Mouse (Mus musculus): ENCODE measurements around the gene Reps1.

The Reps1 gene

GRCm38 (mm10) chr10:18055696-18056390 is at the start of gene Reps1:
Gene Reps1, plus strand, starts transcription at chr10:18055861.
- peak; percentile 20 to 62 for DNase-seq

- DNase-seq, result no peak
These were observed 48.9 kb upstream of the Reps1 start for GRCm38 (mm10) chr10:18006756-18007155.

- no peak for DNase-seq
These were observed 48.4 kb upstream of the Reps1 start for GRCm38 (mm10) chr10:18007243-18007642.

- DNase-seq, result no peak
These were observed 47.5 kb upstream of the Reps1 start for GRCm38 (mm10) chr10:18008118-18008517.

- no peak for DNase-seq
These were observed 45.9 kb upstream of the Reps1 start for GRCm38 (mm10) chr10:18009744-18010143.

- DNase-seq, result no peak
These were observed 43.9 kb upstream of the Reps1 start for GRCm38 (mm10) chr10:18011761-18012160.

DNA sequence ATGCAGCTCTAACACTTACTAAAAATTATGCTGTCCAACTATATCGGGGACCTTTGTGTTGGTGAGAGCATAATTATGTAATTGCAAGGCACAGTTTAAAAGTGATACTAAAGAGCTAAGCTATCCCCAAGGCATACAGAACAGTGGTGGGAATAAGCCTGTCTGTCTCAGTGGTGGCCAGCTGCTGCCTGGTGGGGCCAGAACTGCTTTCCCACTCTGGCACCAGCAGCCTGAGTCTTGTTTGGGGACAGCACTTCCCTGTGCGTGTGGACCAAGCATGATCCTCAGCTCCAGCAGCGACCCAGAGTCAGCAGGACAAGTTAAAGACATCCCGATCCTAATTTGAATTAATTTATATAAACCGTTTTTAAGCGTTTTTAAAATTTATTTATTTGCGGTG is 35.2 kb upstream of the Reps1 start:
- DNase-seq, result no peak

GRCm38 (mm10) chr10:18020846-18021245 is 34.8 kb upstream of the Reps1 start:
- DNase-seq, result no peak

GRCm38 (mm10) chr10:18021576-18022311 is 33.9 kb upstream of the Reps1 start:
- no peak for DNase-seq

GRCm38 (mm10) chr10:18022312-18022711 is 33.3 kb upstream of the Reps1 start:
- DNase-seq, result peak; percentile 21 to 31

DNA sequence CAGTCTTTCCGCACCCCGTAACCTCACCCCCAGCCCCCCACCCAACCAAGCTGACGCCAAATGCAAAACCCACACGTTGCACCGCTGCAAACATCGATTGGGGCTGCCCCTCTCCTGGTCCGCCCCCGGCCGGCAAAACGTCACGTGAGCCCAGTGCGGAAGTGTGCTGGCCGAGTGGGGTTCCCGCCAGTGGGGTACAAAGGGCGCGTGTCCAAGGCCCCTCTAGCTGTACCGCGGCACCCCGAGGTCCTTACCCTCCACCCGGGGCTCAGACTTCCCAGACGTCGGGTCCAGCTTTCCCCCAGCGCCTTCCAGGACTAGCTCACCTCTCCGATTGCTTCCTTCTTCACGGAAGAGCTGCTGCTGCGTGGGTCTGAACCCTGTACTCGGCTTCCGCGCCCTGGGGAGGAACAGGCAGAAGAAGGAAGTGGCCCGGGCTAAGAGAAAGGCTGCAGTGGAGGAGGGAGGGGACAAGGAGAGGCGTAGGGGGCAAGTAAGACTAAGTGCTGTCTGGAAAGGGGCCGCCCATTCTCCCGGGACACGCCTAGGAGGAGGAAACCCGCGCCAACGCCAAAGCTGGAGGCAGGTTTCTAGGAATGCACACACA is 32.8 kb upstream of the Reps1 start, which contains the start of gene Abracl:
TSS of gene Abracl (minus strand) at position 548 of the 607 bp plus-strand sequence.
- DNase-seq, result peak; percentile 54 to 61

GRCm38 (mm10) chr10:18034408-18034807 is 21.3 kb upstream of the Reps1 start:
- DNase-seq, result no peak

DNA sequence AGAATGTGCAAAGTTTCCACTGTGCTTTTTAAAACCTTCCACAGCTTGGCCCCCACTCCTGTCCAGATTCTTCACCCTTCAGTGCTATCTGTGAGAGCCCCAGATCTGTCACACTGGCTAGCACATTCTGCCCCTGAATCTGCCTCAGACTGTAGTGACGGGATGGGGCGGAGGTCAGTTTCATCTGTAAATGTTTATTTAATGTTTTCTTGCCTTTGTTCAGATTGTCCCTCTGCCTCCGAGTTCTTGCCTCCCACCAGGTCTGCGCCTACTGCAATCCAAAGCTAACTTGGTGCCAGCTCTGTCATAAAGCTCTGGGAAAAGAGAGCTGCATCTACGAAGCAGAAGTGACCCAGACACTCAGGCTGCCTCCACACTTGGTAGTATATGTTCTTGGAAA is 18.8 kb upstream of the Reps1 start:
- DNase-seq, result no peak

- DNase-seq, result no peak
These were observed 9.3 kb upstream of the Reps1 start for GRCm38 (mm10) chr10:18046380-18046779.

- no peak for DNase-seq
These were observed 8.1 kb upstream of the Reps1 start for GRCm38 (mm10) chr10:18047380-18048146.

GRCm38 (mm10) chr10:18055009-18055695 is 509 bp upstream of the Reps1 start:
- DNase-seq, result peak; percentile 84 to 90

DNA sequence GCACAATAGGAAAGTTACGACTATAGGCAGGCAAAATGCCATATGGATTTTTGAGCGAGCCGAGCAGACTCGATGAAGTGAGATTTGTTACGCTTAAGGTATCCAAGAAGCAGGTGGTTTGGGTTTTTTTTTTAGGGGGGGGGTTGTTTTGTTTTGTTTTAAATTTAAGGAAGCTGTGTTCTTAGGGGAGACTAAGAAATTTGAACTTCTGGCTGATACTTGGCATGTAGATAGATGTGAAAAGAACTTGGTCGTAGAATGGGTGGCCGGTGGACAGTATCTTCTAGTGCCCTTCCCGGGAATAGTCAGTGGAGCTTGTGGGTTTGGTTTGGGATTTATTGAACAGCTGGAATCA is 707 bp downstream of the Reps1 start:
- no peak for DNase-seq

GRCm38 (mm10) chr10:18058681-18059338 is 3.1 kb downstream of the Reps1 start:
- DNase-seq, result no peak

- DNase-seq, result no peak
These were observed 4.1 kb downstream of the Reps1 start for GRCm38 (mm10) chr10:18059807-18060206.

DNA sequence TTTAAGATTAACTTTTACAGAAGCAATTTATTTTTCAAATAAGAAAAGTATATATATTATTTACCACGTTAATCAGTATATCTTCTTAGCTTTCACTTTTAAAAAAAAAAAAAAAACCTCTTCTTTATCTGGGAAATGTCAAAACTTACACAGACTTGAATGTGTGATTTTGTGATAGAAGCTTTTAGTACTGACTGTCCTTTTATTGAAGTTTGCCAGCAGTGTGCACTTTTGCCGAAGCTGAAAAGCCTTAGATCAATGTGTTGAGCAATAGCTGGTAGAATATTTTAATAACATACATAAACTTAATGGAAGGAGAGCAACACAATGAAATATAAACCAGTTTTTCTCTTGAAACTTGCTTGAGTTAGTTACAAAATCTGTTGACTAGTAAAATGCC is 5.1 kb downstream of the Reps1 start:
- DNase-seq, result no peak

DNA sequence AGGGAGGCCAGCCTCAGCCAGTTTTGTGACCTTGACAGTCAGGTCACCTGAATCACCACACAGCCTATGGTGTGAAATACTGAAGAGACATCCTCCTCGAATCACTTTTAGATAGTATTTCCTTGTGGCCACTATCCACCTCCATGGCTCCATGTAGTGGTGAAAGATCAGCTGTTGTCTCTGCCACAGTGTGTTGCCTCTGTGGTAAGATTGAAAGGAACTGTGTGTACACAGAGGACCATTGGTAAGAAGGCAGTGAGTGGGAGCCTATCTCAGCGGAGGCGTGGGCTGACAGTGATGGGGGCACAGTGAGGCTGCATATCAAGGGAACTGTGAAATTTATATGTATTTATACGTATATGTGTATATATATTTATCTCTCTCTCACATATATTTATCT is 5.9 kb downstream of the Reps1 start:
- no peak for DNase-seq

- DNase-seq, result no peak
These were observed 9.1 kb downstream of the Reps1 start for GRCm38 (mm10) chr10:18064606-18065228.

All from cerebellum, adult 18-20 months (tissue).